Mouse (Mus musculus) intestine, embryonic 16.5 days (tissue): Measurements from ENCODE around the gene Fry. TPM values are rescaled to one million over a fixed set of nuclear protein-coding genes. Genes with fewer than 3 reads are reported as not detected.

Experiments
- ATAC-seq: fragments of 200-750 bp; cut with Nextera tagmentation; 2 replicates; pipeline ENCODE4 v1.8.0; 2017; ENCODE audit warnings: moderate TSS enrichment, moderate library complexity
- H3K27ac ChIP-seq: fragments of 300-500 bp; sonication (generic); 2 replicates; pipeline ENCODE4 v1.5.1; 2014; ENCODE audit warnings: mild to moderate bottlenecking, low read length
- H3K27me3 ChIP-seq: fragments of 300-500 bp; sonication (generic); replicated peaks from 2 replicates; pipeline ENCODE4 v1.6.1; 2014; ENCODE audit warnings: low read length, control low read depth, mixed read lengths; ENCODE audit not compliant: control insufficient read depth, insufficient read depth
- H3K36me3 ChIP-seq: fragments of 300-500 bp; sonication (generic); 2 replicates; pipeline ENCODE4 v1.6.1; 2014; ENCODE audit warnings: low read length, control low read depth; ENCODE audit not compliant: control insufficient read depth, insufficient read depth
- H3K4me1 ChIP-seq: fragments of 300-500 bp; sonication (generic); 2 replicates; pipeline ENCODE4 v1.6.1; 2014; ENCODE audit warnings: low read length, control low read depth, mixed read lengths; ENCODE audit not compliant: control insufficient read depth, insufficient read depth
- H3K4me2 ChIP-seq: fragments of 300-500 bp; sonication (generic); 2 replicates; pipeline ENCODE4 v1.6.1; 2014; ENCODE audit warnings: low read depth, low read length, control low read depth
- H3K4me3 ChIP-seq: fragments of 300-500 bp; sonication (generic); 2 replicates; pipeline ENCODE4 v1.5.1; 2014; ENCODE audit warnings: mild to moderate bottlenecking, low read length
- H3K9ac ChIP-seq: fragments of 300-500 bp; sonication (generic); 2 replicates; pipeline ENCODE4 v1.6.1; 2014; ENCODE audit warnings: low read depth, low read length
- H3K9me3 ChIP-seq: fragments of 300-500 bp; sonication (generic); 2 replicates; pipeline ENCODE4 v1.6.1; 2016; ENCODE audit warnings: low read length, control low read depth; ENCODE audit not compliant: control insufficient read depth
- WGBS: fragments of 180-500 bp; shearing (Covaris S2); extraction: QIAGEN DNeasy Blood & Tissue Kit; methylation state at CpG from one replicate; pipeline ENCODE4 v1.1.7; 2014; 5-methylcytosine and 5-hydroxymethylcytosine counted together
- polyA plus RNA-seq: library from polyadenylated mRNA; unstranded; fragments of >200 nt; fragmentation: Nextera tagmentation; extraction: Ambion mirVana; gene quantifications from 2 replicates; pipeline ENCODE4 v1.2.1, GENCODE M21; 2015

Fry gene
- 5.6 and 6.1 TPM in 2 replicates for polyA plus RNA-seq

GRCm38 (mm10) chr5:150118455-150119241 is at the start of gene Fry:
Gene Fry, plus strand, starts transcription at chr5:150118645.
- H3K4me2 ChIP-seq = peak within 1 kb of the TSS; percentile 90
- 0 out of 2 replicates have a peak, but pooled peaks cover 6% of the 10 kb centered on the region for H3K4me1 ChIP-seq
- peak within 1 kb of the TSS; percentile 67 for H3K9ac ChIP-seq
- H3K27me3 ChIP-seq = no peaks in the 10 kb centered on the region
- H3K27ac ChIP-seq = no peak within 1 kb of the TSS
- ATAC-seq = peak; percentile 100
- H3K9me3 ChIP-seq = no peaks in the 10 kb centered on the region
- H3K4me3 ChIP-seq = peak within 1 kb of the TSS; percentile 71
- under 1% methylated on average over 60 of the region's 68 CpGs for WGBS
- no peaks in the 10 kb centered on the region for H3K36me3 ChIP-seq

- no peaks in the 10 kb centered on the region for H3K36me3 ChIP-seq
- ATAC-seq = no peak
- no peak overlapping the region for H3K27ac ChIP-seq
- no peak overlapping the region for H3K4me3 ChIP-seq
- no peak overlapping the region for H3K4me2 ChIP-seq
- 18% methylated on average over 10 of the region's 10 CpGs for WGBS
- no peaks in the 10 kb centered on the region for H3K9me3 ChIP-seq
- H3K9ac ChIP-seq = no peak overlapping the region
- H3K27me3 ChIP-seq = no peaks in the 10 kb centered on the region
- no peaks in the 10 kb centered on the region for H3K4me1 ChIP-seq
Measured at GRCm38 (mm10) chr5:150070086-150070485, 48.4 kb upstream of the Fry start.

- H3K27ac ChIP-seq = no peak overlapping the region
- no peaks in the 10 kb centered on the region for H3K4me1 ChIP-seq
- no peak overlapping the region for H3K4me3 ChIP-seq
- ATAC-seq = no peak
- H3K27me3 ChIP-seq = no peaks in the 10 kb centered on the region
- H3K9ac ChIP-seq = no peak overlapping the region
- no peak overlapping the region for H3K4me2 ChIP-seq
- H3K36me3 ChIP-seq = no peaks in the 10 kb centered on the region
- H3K9me3 ChIP-seq = no peaks in the 10 kb centered on the region
Measured at GRCm38 (mm10) chr5:150071738-150072137, 46.7 kb upstream of the Fry start.

GRCm38 (mm10) chr5:150079866-150080797 is 38.3 kb upstream of the Fry start:
- Histone ChIP-seq H3K27ac (no peak overlapping the region), H3K4me2 (no peak overlapping the region), H3K27me3 (no peaks in the 10 kb centered on the region), H3K4me1 (0 out of 2 replicates have a peak, but pooled peaks cover 3% of the 10 kb centered on the region), H3K9me3 (no peaks in the 10 kb centered on the region), H3K9ac (no peak overlapping the region), H3K36me3 (no peaks in the 10 kb centered on the region), H3K4me3 (no peak overlapping the region)
- WGBS = 31% methylated on average over 12 of the region's 12 CpGs
- peak; percentile 66; the same call in 1 of the 2 replicates for ATAC-seq

- no peaks in the 10 kb centered on the region for H3K27me3 ChIP-seq
- no peaks in the 10 kb centered on the region for H3K9me3 ChIP-seq
- H3K4me1 ChIP-seq = 0 out of 2 replicates have a peak, but pooled peaks cover 3% of the 10 kb centered on the region
- no peak overlapping the region for H3K4me2 ChIP-seq
- no peaks in the 10 kb centered on the region for H3K36me3 ChIP-seq
- H3K27ac ChIP-seq = no peak overlapping the region
- no peak overlapping the region for H3K9ac ChIP-seq
- ATAC-seq = no peak
- no peak overlapping the region for H3K4me3 ChIP-seq
- 79% methylated on average over 14 of the region's 14 CpGs for WGBS
Measured at GRCm38 (mm10) chr5:150082696-150083095, 35.7 kb upstream of the Fry start.

- Histone ChIP-seq H3K27me3 (no peaks in the 10 kb centered on the region), H3K36me3 (no peaks in the 10 kb centered on the region), H3K4me3 (no peak overlapping the region), H3K4me2 (no peak overlapping the region), H3K4me1 (0 out of 2 replicates have a peak, but pooled peaks cover 3% of the 10 kb centered on the region), H3K9me3 (no peaks in the 10 kb centered on the region), H3K9ac (no peak overlapping the region), H3K27ac (no peak overlapping the region)
- ATAC-seq = no peak
- 41% methylated on average over 5 of the region's 5 CpGs for WGBS
Measured at GRCm38 (mm10) chr5:150083190-150083589, 35.3 kb upstream of the Fry start.

GRCm38 (mm10) chr5:150097620-150098019 is 20.8 kb upstream of the Fry start:
- no peak overlapping the region for H3K4me3 ChIP-seq
- peak; percentile 52; the same call in 1 of the 2 replicates for ATAC-seq
- WGBS = 5% methylated on average over 6 of the region's 6 CpGs
- H3K9ac ChIP-seq = no peak overlapping the region
- H3K27me3 ChIP-seq = no peaks in the 10 kb centered on the region
- H3K27ac ChIP-seq = no peak overlapping the region
- no peak overlapping the region for H3K4me2 ChIP-seq
- H3K9me3 ChIP-seq = no peaks in the 10 kb centered on the region
- H3K4me1 ChIP-seq = no peaks in the 10 kb centered on the region
- H3K36me3 ChIP-seq = no peaks in the 10 kb centered on the region

- no peaks in the 10 kb centered on the region for H3K36me3 ChIP-seq
- H3K9ac ChIP-seq = no peak overlapping the region
- H3K9me3 ChIP-seq = no peaks in the 10 kb centered on the region
- no peaks in the 10 kb centered on the region for H3K27me3 ChIP-seq
- no peak overlapping the region for H3K4me3 ChIP-seq
- H3K27ac ChIP-seq = no peak overlapping the region
- no peaks in the 10 kb centered on the region for H3K4me1 ChIP-seq
- ATAC-seq = no peak
- H3K4me2 ChIP-seq = no peak overlapping the region
- WGBS = 89% methylated on average over 12 of the region's 12 CpGs
Measured at GRCm38 (mm10) chr5:150098754-150099153, 19.7 kb upstream of the Fry start.

- no peak for ATAC-seq
- H3K4me1 ChIP-seq = no peaks in the 10 kb centered on the region
- H3K27me3 ChIP-seq = no peaks in the 10 kb centered on the region
- H3K9ac ChIP-seq = no peak overlapping the region
- 87% methylated on average over 11 of the region's 11 CpGs for WGBS
- H3K36me3 ChIP-seq = no peaks in the 10 kb centered on the region
- no peak overlapping the region for H3K27ac ChIP-seq
- H3K9me3 ChIP-seq = no peaks in the 10 kb centered on the region
- no peak overlapping the region for H3K4me2 ChIP-seq
- H3K4me3 ChIP-seq = no peak overlapping the region
Measured at GRCm38 (mm10) chr5:150101789-150102188, 16.7 kb upstream of the Fry start.
